Mouse (Mus musculus) forebrain, embryonic 16.5 days (tissue): ENCODE measurements around the gene Tex22. TPM values are rescaled to one million over a fixed set of nuclear protein-coding genes. Genes with fewer than 3 reads are reported as not detected.

Experiments
- ATAC-seq: fragments of 200-750 bp; cut with Nextera tagmentation; 2 replicates; pipeline ENCODE4 v1.8.0; 2017; ENCODE audit warnings: mild to moderate bottlenecking, moderate library complexity
- H3K27ac ChIP-seq: fragments of 300-500 bp; sonication (generic); 2 replicates; pipeline ENCODE4 v1.5.1; 2014; ENCODE audit warnings: low read length, control low read depth
- H3K27me3 ChIP-seq: fragments of 300-500 bp; sonication (generic); replicated peaks from 2 replicates; pipeline ENCODE4 v1.6.1; 2014; ENCODE audit warnings: low read length; ENCODE audit not compliant: control insufficient read depth, insufficient read depth
- H3K36me3 ChIP-seq: fragments of 300-500 bp; sonication (generic); 2 replicates; pipeline ENCODE4 v1.6.1; 2014; ENCODE audit not compliant: control insufficient read depth, insufficient read depth
- H3K4me1 ChIP-seq: fragments of 300-500 bp; sonication (generic); replicated peaks from 2 replicates; pipeline ENCODE4 v1.6.1; 2014; ENCODE audit warnings: low read length; ENCODE audit not compliant: control insufficient read depth, insufficient read depth
- H3K4me2 ChIP-seq: fragments of 300-500 bp; sonication (generic); 2 replicates; pipeline ENCODE4 v1.6.1; 2014; ENCODE audit warnings: mild to moderate bottlenecking, low read length, control low read depth
- H3K4me3 ChIP-seq: fragments of 300-500 bp; sonication (generic); replicated peaks from 2 replicates; pipeline ENCODE4 v1.5.1; 2014; ENCODE audit warnings: mild to moderate bottlenecking, low read length, control low read depth
- H3K9ac ChIP-seq: fragments of 300-500 bp; sonication (generic); replicated peaks from 2 replicates; pipeline ENCODE4 v1.6.1; 2014; ENCODE audit warnings: low read depth, low read length, control low read depth
- H3K9me3 ChIP-seq: fragments of 300-500 bp; sonication (generic); 2 replicates; pipeline ENCODE4 v1.6.1; 2016; ENCODE audit warnings: low read length; ENCODE audit not compliant: control insufficient read depth
- WGBS: fragments of 180-500 bp; shearing (Covaris S2); extraction: QIAGEN DNeasy Blood & Tissue Kit; methylation state at CpG from one replicate; pipeline ENCODE4 v1.1.7; 2014; 5-methylcytosine and 5-hydroxymethylcytosine counted together
- polyA plus RNA-seq: library from polyadenylated mRNA; unstranded; fragments of >200 nt; fragmentation: Nextera tagmentation; extraction: Ambion mirVana; gene quantifications from 2 replicates; pipeline ENCODE4 v1.2.1, GENCODE M21; 2015

Gene Tex22
- polyA plus RNA-seq, 1 experiment from 2014 or later, result not detected

- no peak overlapping the region for H3K4me3 ChIP-seq
- no peak overlapping the region for H3K9ac ChIP-seq
- no peak overlapping the region for H3K27ac ChIP-seq
- H3K4me2 ChIP-seq, result no peak overlapping the region
- no peak for ATAC-seq
- peaks cover 20% of the 10 kb centered on the region for H3K4me1 ChIP-seq
- no peaks in the 10 kb centered on the region for H3K27me3 ChIP-seq
- no peaks in the 10 kb centered on the region for H3K36me3 ChIP-seq
- 90% methylated on average over 2 of the region's 2 CpGs for WGBS
- no peaks in the 10 kb centered on the region for H3K9me3 ChIP-seq
Measured at GRCm38 (mm10) chr12:113035093-113035492, 39.2 kb upstream of the Tex22 start.

GRCm38 (mm10) chr12:113036996-113037395, 37.3 kb upstream of the Tex22 start:
- no peak overlapping the region for H3K4me3 ChIP-seq
- no peaks in the 10 kb centered on the region for H3K36me3 ChIP-seq
- H3K4me1 ChIP-seq, result peaks cover 33% of the 10 kb centered on the region
- H3K9me3 ChIP-seq, result no peaks in the 10 kb centered on the region
- 86% methylated on average over 4 of the region's 4 CpGs for WGBS
- H3K4me2 ChIP-seq, result no peak overlapping the region
- no peak overlapping the region for H3K27ac ChIP-seq
- H3K27me3 ChIP-seq, result no peaks in the 10 kb centered on the region
- no peak for ATAC-seq
- no peak overlapping the region for H3K9ac ChIP-seq

- peaks cover 19% of the 10 kb centered on the region for H3K4me1 ChIP-seq
- H3K4me3 ChIP-seq, result no peak overlapping the region
- H3K9me3 ChIP-seq, result no peaks in the 10 kb centered on the region
- 98% methylated on average over 4 of the region's 4 CpGs for WGBS
- no peak overlapping the region for H3K27ac ChIP-seq
- H3K36me3 ChIP-seq, result no peaks in the 10 kb centered on the region
- no peak for ATAC-seq
- H3K4me2 ChIP-seq, result no peak overlapping the region
- H3K9ac ChIP-seq, result no peak overlapping the region
- no peaks in the 10 kb centered on the region for H3K27me3 ChIP-seq
Measured at GRCm38 (mm10) chr12:113038414-113038813, 35.9 kb upstream of the Tex22 start.

- no peak overlapping the region for H3K9ac ChIP-seq
- H3K9me3 ChIP-seq, result no peaks in the 10 kb centered on the region
- H3K27ac ChIP-seq, result peak overlapping the region; percentile 64
- peak; percentile 79 for ATAC-seq
- H3K4me3 ChIP-seq, result no peak overlapping the region
- no peaks in the 10 kb centered on the region for H3K27me3 ChIP-seq
- 66% methylated on average over 14 of the region's 15 CpGs for WGBS
- H3K4me2 ChIP-seq, result no peak overlapping the region
- H3K4me1 ChIP-seq, result peaks cover 14% of the 10 kb centered on the region
- H3K36me3 ChIP-seq, result no peaks in the 10 kb centered on the region; the same call in 1 of the 2 replicates
Measured at GRCm38 (mm10) chr12:113041481-113042439, 32.5 kb upstream of the Tex22 start.

GRCm38 (mm10) chr12:113042543-113042942, 31.8 kb upstream of the Tex22 start:
- ATAC-seq, result no peak
- no peak overlapping the region for H3K4me3 ChIP-seq
- no peak overlapping the region for H3K9ac ChIP-seq
- H3K4me1 ChIP-seq, result peaks cover 14% of the 10 kb centered on the region
- WGBS, result 88% methylated on average over 2 of the region's 2 CpGs
- no peaks in the 10 kb centered on the region; the same call in 1 of the 2 replicates for H3K36me3 ChIP-seq
- H3K27me3 ChIP-seq, result no peaks in the 10 kb centered on the region
- no peaks in the 10 kb centered on the region for H3K9me3 ChIP-seq
- no peak overlapping the region for H3K27ac ChIP-seq
- H3K4me2 ChIP-seq, result no peak overlapping the region

- Histone ChIP-seq H3K27ac (no peak overlapping the region), H3K36me3 (peaks cover 3% of the 10 kb centered on the region; the same call in 1 of the 2 replicates), H3K9ac (no peak overlapping the region), H3K4me1 (peaks cover 14% of the 10 kb centered on the region), H3K27me3 (no peaks in the 10 kb centered on the region), H3K4me2 (no peak overlapping the region), H3K9me3 (no peaks in the 10 kb centered on the region), H3K4me3 (no peak overlapping the region)
- WGBS, result 77% methylated on average over 3 of the region's 3 CpGs
- ATAC-seq, result no peak
Measured at GRCm38 (mm10) chr12:113044916-113045677, 29.2 kb upstream of the Tex22 start.

- no peak overlapping the region for H3K27ac ChIP-seq
- no peaks in the 10 kb centered on the region for H3K27me3 ChIP-seq
- no peak overlapping the region for H3K4me2 ChIP-seq
- peaks cover under 1% of the 10 kb centered on the region; the same call in 1 of the 2 replicates for H3K4me1 ChIP-seq
- 93% methylated on average over 15 of the region's 15 CpGs for WGBS
- H3K36me3 ChIP-seq, result peaks cover 10% of the 10 kb centered on the region
- no peak overlapping the region for H3K9ac ChIP-seq
- H3K4me3 ChIP-seq, result no peak overlapping the region
- ATAC-seq, result no peak
- H3K9me3 ChIP-seq, result no peaks in the 10 kb centered on the region
Measured at GRCm38 (mm10) chr12:113046861-113047260, 27.4 kb upstream of the Tex22 start.

GRCm38 (mm10) chr12:113048103-113048502, 26.2 kb upstream of the Tex22 start:
- WGBS, result 92% methylated on average over 5 of the region's 5 CpGs
- Histone ChIP-seq H3K4me1 (no peaks in the 10 kb centered on the region), H3K4me3 (no peak overlapping the region), H3K9ac (no peak overlapping the region), H3K27me3 (no peaks in the 10 kb centered on the region), H3K9me3 (no peaks in the 10 kb centered on the region), H3K36me3 (peaks cover 18% of the 10 kb centered on the region), H3K4me2 (no peak overlapping the region), H3K27ac (no peak overlapping the region)
- ATAC-seq, result no peak

- H3K4me3 ChIP-seq, result no peak overlapping the region
- ATAC-seq, result no peak
- peaks cover 27% of the 10 kb centered on the region for H3K36me3 ChIP-seq
- no peak overlapping the region for H3K9ac ChIP-seq
- H3K27me3 ChIP-seq, result no peaks in the 10 kb centered on the region
- H3K4me1 ChIP-seq, result no peaks in the 10 kb centered on the region
- no peak overlapping the region for H3K4me2 ChIP-seq
- WGBS, result 96% methylated on average over 9 of the region's 9 CpGs
- no peaks in the 10 kb centered on the region for H3K9me3 ChIP-seq
- H3K27ac ChIP-seq, result no peak overlapping the region
Measured at GRCm38 (mm10) chr12:113049836-113050235, 24.5 kb upstream of the Tex22 start.
